ENCODE assay signal across 8 mouse cellular contexts in the genomic region with DNA sequence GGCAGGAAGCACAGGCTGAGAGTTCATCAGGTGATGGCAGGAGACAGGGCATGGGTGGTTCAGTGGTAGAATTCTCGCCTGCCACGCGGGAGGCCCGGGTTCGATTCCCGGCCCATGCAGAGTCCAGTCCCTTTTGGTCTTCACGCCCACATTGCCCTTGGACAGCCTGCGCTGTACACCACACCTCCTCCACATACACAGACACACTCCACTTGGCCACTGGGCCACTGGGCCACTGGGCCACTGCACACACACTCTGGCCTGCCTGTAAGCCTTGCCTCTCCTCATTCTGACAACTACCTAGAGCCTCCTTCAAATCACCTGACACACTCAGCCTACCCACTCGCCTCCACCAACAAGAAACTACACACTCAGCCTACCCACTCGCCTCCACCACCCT. TPM values are rescaled to one million over a fixed set of nuclear protein-coding genes. Genes with fewer than 3 reads are reported as not detected.
A peak's percentile ranks its signal among the peaks of the same experiment; 100 is the strongest.
DNase-seq lines count a peak whose midpoint lies in the region; ATAC-seq lines count a peak whose summit lies in the region.
"Not testable (repeated sequence)": the region's sequence is repeated elsewhere in the genome, so short reads cannot be mapped to it uniquely, and the experiment has no call there.
"Had no signal": no experiment of that assay in that cellular context is flagged by ENCODE, and none has a peak within 500 bp of the region (broad histone marks: within the 10 kb centered on the region; RNA-seq: fewer than 3 reads in every experiment).

No protein-coding gene starts in this region.

- not testable (repeated sequence) for DNase-seq in forebrain, embryonic 11.5 days (ENCODE audit: low spot score); intestine, embryonic 14.5 days (ENCODE audit: low spot score)

- peak; percentile 36 for ATAC-seq in forebrain, embryonic 11.5 days (replicated peaks; ENCODE audit: low FRiP score)
- ATAC-seq in heart, embryonic 12.5 days (ENCODE audit: insufficient number of reproducible peaks, low FRiP score): peak; percentile 37
- peak; percentile 34 for ATAC-seq in intestine, embryonic 14.5 days (replicated peaks; ENCODE audit: low FRiP score, low TSS enrichment, low read depth)
- ATAC-seq in limb, embryonic 12.5 days (ENCODE audit: insufficient number of reproducible peaks, insufficient read depth, low FRiP score, low TSS enrichment, low read depth): peak; percentile 19; the same call in 1 of the 2 replicates
- ATAC-seq in liver, embryonic 16.5 days (ENCODE audit: low read depth): peak; percentile 63
- peak; percentile 36 for ATAC-seq in midbrain, embryonic 12.5 days (ENCODE audit: low FRiP score, low read depth)
- ATAC-seq in neural tube, embryonic 15.5 days (ENCODE audit: low FRiP score): peak; percentile 25

- not testable (repeated sequence) for H3K4me3 ChIP-seq in forebrain, embryonic 11.5 days (ENCODE audit: low read depth, low read length); heart, embryonic 12.5 days; intestine, embryonic 14.5 days (ENCODE audit: low read depth, low read length); limb, embryonic 12.5 days (replicated peaks); liver, embryonic 16.5 days (ENCODE audit: low read depth, low read length); midbrain, embryonic 12.5 days; neural tube, embryonic 15.5 days (replicated peaks)

- not testable (repeated sequence) for H3K27ac ChIP-seq in forebrain, embryonic 11.5 days (ENCODE audit: low read depth, low read length); heart, embryonic 12.5 days (ENCODE audit: poor library complexity, severe bottlenecking); intestine, embryonic 14.5 days (ENCODE audit: low read depth); limb, embryonic 12.5 days; liver, embryonic 16.5 days (ENCODE audit: low read length); midbrain, embryonic 12.5 days (replicated peaks); neural tube, embryonic 15.5 days (replicated peaks)

- not testable (repeated sequence) for H3K9me3 ChIP-seq in forebrain, embryonic 11.5 days (ENCODE audit: control insufficient read depth, low read length); heart, embryonic 12.5 days (replicated peaks); intestine, embryonic 14.5 days (ENCODE audit: control insufficient read depth, low read length); limb, embryonic 12.5 days; liver, embryonic 16.5 days (replicated peaks; ENCODE audit: control insufficient read depth, low read length); midbrain, embryonic 12.5 days; neural tube, embryonic 15.5 days (replicated peaks)

- H3K4me2 ChIP-seq in forebrain, embryonic 11.5 days (ENCODE audit: low read depth, low read length, severe bottlenecking); heart, embryonic 12.5 days; intestine, embryonic 14.5 days (ENCODE audit: low read length); limb, embryonic 12.5 days; liver, embryonic 16.5 days (ENCODE audit: low read depth, low read length); midbrain, embryonic 12.5 days (replicated peaks); neural tube, embryonic 15.5 days: not testable (repeated sequence)

- H3K4me1 ChIP-seq in forebrain, embryonic 11.5 days (replicated peaks; ENCODE audit: control insufficient read depth, insufficient read depth, low read length); heart, embryonic 12.5 days (replicated peaks); intestine, embryonic 14.5 days (replicated peaks; ENCODE audit: control insufficient read depth, insufficient read depth, low read length); limb, embryonic 12.5 days (replicated peaks); liver, embryonic 16.5 days (ENCODE audit: control insufficient read depth, low read depth, low read length); midbrain, embryonic 12.5 days: not testable (repeated sequence)
- peaks cover 11% of the 10 kb centered on the region for H3K4me1 ChIP-seq in neural tube, embryonic 15.5 days

- H3K36me3 ChIP-seq in forebrain, embryonic 11.5 days (ENCODE audit: control insufficient read depth, insufficient read depth, low read length); heart, embryonic 12.5 days; intestine, embryonic 14.5 days (ENCODE audit: control insufficient read depth, insufficient read depth, low read length); limb, embryonic 12.5 days; liver, embryonic 16.5 days (ENCODE audit: control insufficient read depth, insufficient read depth); midbrain, embryonic 12.5 days; neural tube, embryonic 15.5 days: not testable (repeated sequence)

- peaks cover 29% of the 10 kb centered on the region for H3K27me3 ChIP-seq in forebrain, embryonic 11.5 days (ENCODE audit: control insufficient read depth, insufficient read depth, low read length)
- peaks cover 33% of the 10 kb centered on the region for H3K27me3 ChIP-seq in heart, embryonic 12.5 days (replicated peaks)
- peaks cover 32% of the 10 kb centered on the region for H3K27me3 ChIP-seq in intestine, embryonic 14.5 days (replicated peaks; ENCODE audit: control insufficient read depth, insufficient read depth, low read length)
- H3K27me3 ChIP-seq in limb, embryonic 12.5 days: peaks cover 57% of the 10 kb centered on the region
- H3K27me3 ChIP-seq in liver, embryonic 16.5 days (ENCODE audit: control insufficient read depth, insufficient read depth, low read depth, low read length): peaks cover 29% of the 10 kb centered on the region
- peaks cover 56% of the 10 kb centered on the region for H3K27me3 ChIP-seq in midbrain, embryonic 12.5 days
- peaks cover 45% of the 10 kb centered on the region for H3K27me3 ChIP-seq in neural tube, embryonic 15.5 days (replicated peaks)

- H3K9ac ChIP-seq in forebrain, embryonic 11.5 days (ENCODE audit: low read length); heart, embryonic 12.5 days; intestine, embryonic 14.5 days (ENCODE audit: low read length); limb, embryonic 12.5 days (replicated peaks); liver, embryonic 16.5 days (ENCODE audit: low read depth, low read length); midbrain, embryonic 12.5 days (replicated peaks); neural tube, embryonic 15.5 days (replicated peaks): not testable (repeated sequence)

- 18% methylated on average over 2 of the region's 10 CpGs for WGBS in forebrain, embryonic 11.5 days
- WGBS in heart, embryonic 12.5 days: 14% methylated on average over 5 of the region's 10 CpGs
- WGBS in intestine, embryonic 14.5 days: 35% methylated on average over 2 of the region's 10 CpGs
- 25% methylated on average over 3 of the region's 10 CpGs for WGBS in limb, embryonic 12.5 days
- WGBS in liver, embryonic 16.5 days (ENCODE audit: insufficient replicate concordance): 17% methylated on average over 2 of the region's 10 CpGs
- 27% methylated on average over 4 of the region's 10 CpGs for WGBS in midbrain, embryonic 12.5 days
- WGBS in neural tube, embryonic 15.5 days: 38% methylated on average over 2 of the region's 10 CpGs

RNA-seq across cellular contexts. Expression of a gene that starts 1.8 kb away (rescaled TPM):
- 4.3 TPM in 2 replicates for polyA plus RNA-seq in forebrain, embryonic 11.5 days (2014; fragmentation: Nextera tagmentation; extraction: Ambion mirVana)
- 3.8 and 4.5 TPM in 2 replicates for polyA plus RNA-seq in heart, embryonic 12.5 days (2016; fragmentation: Nextera tagmentation; extraction: Ambion mirVana)
- polyA plus RNA-seq in intestine, embryonic 14.5 days (2014; fragmentation: Nextera tagmentation; extraction: Ambion mirVana): 10.7 and 12.7 TPM in 2 replicates
- polyA plus RNA-seq in limb, embryonic 12.5 days (2016; fragmentation: Nextera tagmentation; extraction: Ambion mirVana): 4.5 and 5.3 TPM in 2 replicates
- polyA plus RNA-seq in liver, embryonic 16.5 days (2015; fragmentation: Nextera tagmentation; extraction: Ambion mirVana): 28.6 and 30.3 TPM in 2 replicates
- polyA plus RNA-seq in midbrain, embryonic 12.5 days (2016; fragmentation: Nextera tagmentation; extraction: Ambion mirVana): 5.8 and 9.8 TPM in 2 replicates
- 11.5 and 11.8 TPM in 2 replicates for polyA plus RNA-seq in neural tube, embryonic 15.5 days (2015; fragmentation: Nextera tagmentation; extraction: Ambion mirVana)
- polyA plus RNA-seq: CD4-positive, CD25-positive, alpha-beta regulatory T cell, adult 4 months had no signal

RNA-seq across cellular contexts. Expression of a gene that starts 47.1 kb away (rescaled TPM):
- 1.5 and 2.9 TPM in 2 replicates for polyA plus RNA-seq in forebrain, embryonic 11.5 days (2014; fragmentation: Nextera tagmentation; extraction: Ambion mirVana)
- polyA plus RNA-seq in heart, embryonic 12.5 days (2016; fragmentation: Nextera tagmentation; extraction: Ambion mirVana): 2.9 and 3.5 TPM in 2 replicates
- polyA plus RNA-seq in intestine, embryonic 14.5 days (2014; fragmentation: Nextera tagmentation; extraction: Ambion mirVana): 1.5 and 2.1 TPM in 2 replicates
- polyA plus RNA-seq in limb, embryonic 12.5 days (2016; fragmentation: Nextera tagmentation; extraction: Ambion mirVana): 1.5 and 1.6 TPM in 2 replicates
- 1.8 and 2.1 TPM in 2 replicates for polyA plus RNA-seq in liver, embryonic 16.5 days (2015; fragmentation: Nextera tagmentation; extraction: Ambion mirVana)
- 1.7 and 3.6 TPM in 2 replicates for polyA plus RNA-seq in midbrain, embryonic 12.5 days (2016; fragmentation: Nextera tagmentation; extraction: Ambion mirVana)
- polyA plus RNA-seq in neural tube, embryonic 15.5 days (2015; fragmentation: Nextera tagmentation; extraction: Ambion mirVana): 4.4 and 6.3 TPM in 2 replicates

RNA-seq across cellular contexts. Expression of a gene that starts 47.9 kb away (rescaled TPM):
- polyA plus RNA-seq in forebrain, embryonic 11.5 days (2014; fragmentation: Nextera tagmentation; extraction: Ambion mirVana): 0.21 and 0.35 TPM in 2 replicates
- 0.14 and 0.24 TPM in 2 replicates for polyA plus RNA-seq in heart, embryonic 12.5 days (2016; fragmentation: Nextera tagmentation; extraction: Ambion mirVana)
- polyA plus RNA-seq in intestine, embryonic 14.5 days (2014; fragmentation: Nextera tagmentation; extraction: Ambion mirVana): 1.0 and 1.1 TPM in 2 replicates
- 0.17 and 0.21 TPM in 2 replicates for polyA plus RNA-seq in limb, embryonic 12.5 days (2016; fragmentation: Nextera tagmentation; extraction: Ambion mirVana)
- 4.1 and 4.3 TPM in 2 replicates for polyA plus RNA-seq in liver, embryonic 16.5 days (2015; fragmentation: Nextera tagmentation; extraction: Ambion mirVana)
- polyA plus RNA-seq in midbrain, embryonic 12.5 days (2016; fragmentation: Nextera tagmentation; extraction: Ambion mirVana): 0.19 TPM in 1 of 2 replicates, not detected in the other
- polyA plus RNA-seq in neural tube, embryonic 15.5 days (2015; fragmentation: Nextera tagmentation; extraction: Ambion mirVana): 0.40 and 0.95 TPM in 2 replicates
